Mouse (Mus musculus) liver, embryonic 14.5 days (tissue): ENCODE measurements around the gene Ovgp1.

Source experiments
- CTCF ChIP-seq: IDR thresholded peaks from 2 replicates; pipeline ENCODE4 v1.5.1; 2016; ENCODE audit warnings: antibody characterized with exemption, low read depth, control low read depth
- EP300 ChIP-seq: IDR thresholded peaks from 2 replicates; pipeline ENCODE4 v1.6.1; 2016; ENCODE audit warnings: antibody characterized with exemption, low read depth

GRCm38 (mm10) chr3:105959999-105960398 lies 13.5 kb upstream of the Ovgp1 start, which contains the start of gene Atp5f1:
- no peak for TF ChIP-seq CTCF
- no peak for TF ChIP-seq EP300
